Mouse (Mus musculus) natural killer cell, adult 2 months (primary cell): Measurements from ENCODE around the gene Sla2.
"Not testable (repeated sequence)": the region's sequence is repeated elsewhere in the genome, so short reads cannot be mapped to it uniquely, and the experiment has no call there.

Source experiments
- DNase-seq, 2 experiments: peaks; one replicate each; pipeline ENCODE4 v3.0.0; 2022; ENCODE audit warnings: low spot score in 2 of 2

The Sla2 gene

GRCm38 (mm10) chr2:156864481-156864880 lies 22.5 kb downstream of the Sla2 start:
- no peak for DNase-seq

- DNase-seq: peak; percentile 61 to 63
These were observed 23.4 kb downstream of the Sla2 start for GRCm38 (mm10) chr2:156863487-156864160.

- DNase-seq: peak; percentile 95 to 97
These were observed 24.1 kb downstream of the Sla2 start, which contains the start of gene Rab5if for GRCm38 (mm10) chr2:156862772-156863486. Gene Rab5if, plus strand, starts transcription at chr2:156863128.

- peak in 1 of 2 experiments; percentile 20 for DNase-seq
These were observed 24.8 kb downstream of the Sla2 start for GRCm38 (mm10) chr2:156862041-156862717.

GRCm38 (mm10) chr2:156858671-156859070 lies 28.3 kb downstream of the Sla2 start:
- no peak for DNase-seq

- no peak for DNase-seq
These were observed 29.2 kb downstream of the Sla2 start, which contains the start of gene 4930518I15Rik for GRCm38 (mm10) chr2:156857835-156858234. Gene 4930518I15Rik, minus strand, starts transcription at chr2:156857946.

- DNase-seq: no peak
These were observed 29.6 kb downstream of the Sla2 start for GRCm38 (mm10) chr2:156857385-156857791.

GRCm38 (mm10) chr2:156856311-156856710 lies 30.7 kb downstream of the Sla2 start:
- DNase-seq: no peak

GRCm38 (mm10) chr2:156853999-156854771 lies 32.8 kb downstream of the Sla2 start:
- not testable (repeated sequence) for DNase-seq

- DNase-seq: not testable (repeated sequence)
These were observed 33.4 kb downstream of the Sla2 start for GRCm38 (mm10) chr2:156853584-156853983.

- no peak for DNase-seq
These were observed 36.5 kb downstream of the Sla2 start for GRCm38 (mm10) chr2:156850505-156850904.

- DNase-seq: no peak
These were observed 38.3 kb downstream of the Sla2 start for GRCm38 (mm10) chr2:156848526-156849182.

- DNase-seq: no peak
These were observed 39.3 kb downstream of the Sla2 start for GRCm38 (mm10) chr2:156847653-156848052.

GRCm38 (mm10) chr2:156844715-156845114 lies 42.3 kb downstream of the Sla2 start:
- no peak for DNase-seq

- no peak for DNase-seq
These were observed 43.7 kb downstream of the Sla2 start for GRCm38 (mm10) chr2:156843331-156843730.

GRCm38 (mm10) chr2:156842711-156843110 lies 44.3 kb downstream of the Sla2 start:
- no peak for DNase-seq

- peak; percentile 34 to 41 for DNase-seq
These were observed 44.9 kb downstream of the Sla2 start for GRCm38 (mm10) chr2:156841841-156842706.

GRCm38 (mm10) chr2:156841028-156841840 lies 45.8 kb downstream of the Sla2 start:
- peak; percentile 7 to 35 for DNase-seq
